Mouse (Mus musculus) ovary, postnatal 14 days (tissue): ENCODE data around the gene Atad1.
A peak's percentile ranks its signal among the peaks of the same experiment; 100 is the strongest.
"Not testable (repeated sequence)": the region's sequence is repeated elsewhere in the genome, so short reads cannot be mapped to it uniquely, and the experiment has no call there.

ENCODE experiments used
- DNase-seq: peaks from one replicate; pipeline ENCODE4 v3.0.0; 2022; ENCODE audit warnings: low spot score

The Atad1 gene

GRCm38 (mm10) chr19:32739686-32740085 is at the start of gene Atad1:
TSS of gene Atad1 (minus strand) at chr19:32739786.
- no peak for DNase-seq

DNA sequence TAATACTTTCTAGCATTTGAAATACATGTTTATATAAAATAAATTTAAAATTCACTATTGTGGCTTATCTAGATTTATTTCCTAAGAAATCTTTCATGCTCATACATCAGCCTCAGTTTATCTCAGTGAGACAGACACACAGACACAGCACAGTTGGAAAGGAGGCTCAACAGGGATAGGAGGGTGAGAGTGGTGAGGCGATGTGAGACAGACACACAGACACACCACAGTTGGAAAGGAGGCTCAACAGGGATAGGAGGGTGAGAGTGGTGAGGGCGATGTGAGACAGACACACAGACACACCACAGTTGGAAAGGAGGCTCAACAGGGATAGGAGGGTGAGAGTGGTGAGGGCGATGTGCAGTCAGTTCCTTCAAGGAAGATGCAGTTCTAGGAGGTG is 48.4 kb upstream of the Atad1 start:
- DNase-seq, result not testable (repeated sequence)

DNA sequence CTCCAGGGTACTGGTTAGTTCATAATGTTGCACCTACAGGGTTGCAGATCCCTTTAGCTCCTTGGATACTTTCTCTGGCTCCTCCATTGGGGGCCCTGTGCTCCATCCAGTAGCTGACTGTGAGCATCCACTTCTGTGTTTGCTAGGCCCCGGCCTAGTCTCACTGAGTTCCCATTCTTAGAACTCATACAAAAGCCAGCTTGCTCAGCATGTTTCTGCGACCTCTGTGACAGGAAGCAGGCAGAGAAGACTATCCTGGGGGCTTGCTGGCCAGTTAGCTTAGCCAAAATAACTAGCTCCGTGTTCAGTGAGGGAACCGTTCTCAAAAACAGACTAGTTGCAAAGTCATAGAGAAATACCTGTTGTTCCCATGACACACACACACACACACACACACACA is 47.8 kb upstream of the Atad1 start:
- not testable (repeated sequence) for DNase-seq

DNA sequence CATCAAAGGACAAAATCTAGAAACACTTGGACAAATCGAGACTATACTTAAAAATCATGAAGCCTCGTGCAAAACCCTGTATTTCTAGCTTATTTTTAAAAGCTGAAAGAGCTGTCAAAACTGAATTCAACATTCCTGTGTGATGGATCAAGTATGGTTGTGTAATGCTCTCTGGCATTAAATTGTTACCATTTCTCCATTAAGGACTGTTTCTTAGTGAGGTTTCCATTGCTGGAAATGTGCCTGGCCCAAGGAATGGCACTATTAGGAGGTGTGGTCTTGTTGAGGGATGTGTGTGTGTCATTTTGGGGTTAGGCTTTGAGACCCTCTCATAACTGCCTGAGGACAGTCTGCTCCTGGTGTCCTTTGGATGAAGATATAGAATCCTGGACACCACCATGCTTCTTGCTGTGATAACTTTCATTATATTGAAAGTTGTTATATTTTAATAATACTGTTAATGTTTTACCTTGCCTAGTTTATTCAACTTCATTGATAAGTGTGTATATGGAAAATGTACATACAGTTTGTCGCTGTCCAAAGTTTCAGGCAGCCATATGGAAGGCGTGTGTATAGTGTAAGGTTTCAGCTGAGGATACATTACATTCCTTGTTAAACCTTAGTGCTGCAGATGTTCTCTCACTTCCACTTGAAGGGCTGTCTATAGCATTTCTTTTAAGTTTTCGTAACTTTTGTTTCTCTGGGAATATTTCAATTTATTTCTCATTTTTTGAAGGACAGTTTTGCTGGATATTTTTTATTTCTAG is 41.9 kb upstream of the Atad1 start:
- DNase-seq, result no peak

DNA sequence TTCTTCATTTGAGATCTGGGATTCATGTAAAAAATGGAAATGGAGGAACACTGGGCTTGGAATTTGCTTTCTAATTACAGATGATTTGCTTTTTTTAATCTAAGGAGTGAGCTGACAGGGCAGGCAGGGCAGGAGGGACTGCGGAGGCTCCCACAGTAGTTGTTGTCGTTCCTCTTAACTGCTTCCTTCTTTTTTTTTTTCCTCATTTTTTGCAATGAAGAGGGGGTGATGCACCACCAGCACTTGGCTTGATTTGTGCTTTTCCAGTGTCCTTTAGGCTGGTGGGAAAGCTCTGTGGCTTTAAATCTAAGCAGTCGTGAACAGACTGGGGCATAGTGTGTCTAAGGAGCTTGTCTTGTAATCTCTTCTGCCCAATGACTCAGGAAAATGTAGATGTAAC is 39.5 kb upstream of the Atad1 start:
- DNase-seq, result no peak

- DNase-seq, result no peak
Measured at GRCm38 (mm10) chr19:32778411-32778810, 38.8 kb upstream of the Atad1 start.

DNA sequence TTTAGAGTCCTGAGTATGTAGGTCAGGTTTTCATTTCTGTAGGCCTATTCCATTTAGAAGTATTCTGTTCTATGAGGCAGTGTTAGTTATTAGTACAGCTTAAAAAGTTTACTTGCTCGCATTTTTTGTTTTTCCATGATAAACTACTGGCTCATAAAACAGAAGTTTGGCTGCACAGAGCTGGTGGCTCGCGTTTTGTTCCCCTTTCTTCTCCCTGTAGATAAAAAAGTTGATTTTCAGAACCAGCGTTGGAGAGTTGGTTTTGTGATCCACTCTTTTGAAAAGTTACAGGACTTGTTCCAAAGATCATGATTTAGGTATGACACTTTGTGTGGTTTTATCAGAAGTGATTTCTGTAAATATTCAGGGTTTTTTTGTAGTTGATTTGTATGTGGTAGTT is 22.9 kb upstream of the Atad1 start:
- no peak for DNase-seq

- DNase-seq, result no peak
Measured at GRCm38 (mm10) chr19:32761162-32761561, 21.6 kb upstream of the Atad1 start.

DNA sequence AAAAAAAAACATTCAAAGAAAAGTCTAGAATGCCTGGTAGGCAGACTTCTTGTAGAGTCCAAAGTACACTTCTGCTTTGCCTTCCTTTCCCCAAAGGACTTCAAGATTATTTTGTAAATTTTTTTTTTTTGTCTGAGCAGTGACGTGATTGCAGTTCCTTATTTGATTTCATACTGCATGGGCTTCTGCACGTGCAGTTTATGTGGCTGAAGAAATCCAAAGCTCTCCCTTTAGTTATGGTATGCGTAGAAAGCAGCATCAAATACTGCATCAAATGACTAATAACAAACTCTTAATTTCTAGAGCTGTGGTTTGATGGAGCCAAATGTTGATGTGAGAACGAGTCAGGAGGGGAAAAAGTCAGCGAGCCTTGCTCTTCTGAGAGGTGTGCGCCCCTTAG is 20.9 kb upstream of the Atad1 start:
- DNase-seq, result no peak

DNA sequence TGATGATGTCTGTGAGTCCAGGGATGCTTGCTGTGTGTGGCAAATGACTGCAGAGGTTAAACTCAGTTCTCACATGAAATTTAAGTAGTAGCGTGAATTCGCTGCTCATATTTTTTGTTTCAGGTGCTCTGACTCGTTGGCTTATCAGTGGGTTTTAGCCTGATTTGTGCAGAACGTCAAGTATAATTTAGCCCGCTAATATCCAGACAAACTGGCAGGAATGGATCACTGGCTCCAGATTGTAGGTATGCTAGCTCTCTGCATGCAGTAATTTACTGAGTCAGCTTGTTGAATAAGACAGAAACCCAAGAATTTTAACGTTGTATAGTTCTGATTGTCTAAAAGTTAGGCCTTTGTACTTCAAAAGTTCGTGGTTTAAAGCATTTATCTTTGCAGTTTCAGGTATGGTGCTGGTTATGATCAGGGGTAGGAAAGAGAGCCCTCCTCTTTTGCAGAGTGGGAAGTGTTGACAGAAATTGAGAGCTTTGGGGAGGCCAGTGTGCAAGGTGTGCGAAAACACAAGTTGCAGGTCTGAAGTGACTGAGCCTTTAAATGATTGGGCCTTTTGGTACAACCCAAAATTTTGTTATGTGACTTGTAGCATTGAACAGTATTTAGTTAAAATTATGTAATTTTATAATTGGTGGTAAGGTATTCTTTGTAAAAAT is 19.9 kb upstream of the Atad1 start:
- no peak for DNase-seq

DNA sequence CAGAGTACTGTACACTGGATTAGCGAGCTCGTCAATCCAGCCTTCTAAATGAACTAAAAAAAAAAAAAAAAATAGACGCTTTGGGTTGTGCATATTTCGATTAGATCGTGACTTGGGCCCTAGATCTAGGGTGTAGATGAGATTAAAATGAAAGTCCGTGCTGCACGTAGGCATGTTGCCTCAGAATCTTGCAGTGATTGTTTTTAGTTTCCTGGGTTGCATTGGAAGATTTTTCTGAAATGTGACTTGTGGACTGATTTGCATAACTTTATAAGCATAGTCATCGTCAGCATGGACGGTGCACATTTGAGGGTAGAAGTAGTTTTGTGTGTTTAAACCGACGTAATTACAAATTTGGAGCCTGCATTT is 19.2 kb upstream of the Atad1 start:
- DNase-seq, result no peak

DNA sequence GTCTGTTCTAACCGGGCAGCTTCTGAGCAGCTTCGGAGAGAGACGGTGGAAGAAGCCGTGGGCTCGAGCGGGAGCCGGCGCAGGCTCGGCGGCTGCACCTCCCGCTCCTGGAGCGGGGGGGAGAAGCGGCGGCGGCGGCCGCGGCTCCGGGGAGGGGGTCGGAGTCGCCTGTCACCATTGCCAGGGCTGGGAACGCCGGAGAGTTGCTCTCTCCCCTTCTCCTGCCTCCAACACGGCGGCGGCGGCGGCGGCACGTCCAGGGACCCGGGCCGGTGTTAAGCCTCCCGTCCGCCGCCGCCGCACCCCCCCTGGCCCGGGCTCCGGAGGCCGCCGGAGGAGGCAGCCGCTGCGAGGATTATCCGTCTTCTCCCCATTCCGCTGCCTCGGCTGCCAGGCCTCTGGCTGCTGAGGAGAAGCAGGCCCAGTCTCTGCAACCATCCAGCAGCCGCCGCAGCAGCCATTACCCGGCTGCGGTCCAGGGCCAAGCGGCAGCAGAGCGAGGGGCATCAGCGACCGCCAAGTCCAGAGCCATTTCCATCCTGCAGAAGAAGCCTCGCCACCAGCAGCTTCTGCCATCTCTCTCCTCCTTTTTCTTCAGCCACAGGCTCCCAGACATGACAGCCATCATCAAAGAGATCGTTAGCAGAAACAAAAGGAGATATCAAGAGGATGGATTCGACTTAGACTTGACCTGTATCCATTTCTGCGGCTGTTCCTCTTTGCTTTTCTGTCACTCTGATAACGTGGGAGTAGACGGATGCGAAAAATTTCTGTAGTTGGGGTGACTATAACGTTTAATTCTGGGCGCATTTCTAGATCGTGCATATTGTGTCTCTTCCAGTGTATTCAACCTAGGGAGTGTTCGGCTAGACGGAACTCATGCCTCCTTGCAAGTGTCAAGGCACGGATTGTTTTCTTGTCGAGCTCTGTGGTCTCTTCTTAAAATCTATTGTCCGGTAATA is 18.5 kb upstream of the Atad1 start:
- DNase-seq, result peak; percentile 49

DNA sequence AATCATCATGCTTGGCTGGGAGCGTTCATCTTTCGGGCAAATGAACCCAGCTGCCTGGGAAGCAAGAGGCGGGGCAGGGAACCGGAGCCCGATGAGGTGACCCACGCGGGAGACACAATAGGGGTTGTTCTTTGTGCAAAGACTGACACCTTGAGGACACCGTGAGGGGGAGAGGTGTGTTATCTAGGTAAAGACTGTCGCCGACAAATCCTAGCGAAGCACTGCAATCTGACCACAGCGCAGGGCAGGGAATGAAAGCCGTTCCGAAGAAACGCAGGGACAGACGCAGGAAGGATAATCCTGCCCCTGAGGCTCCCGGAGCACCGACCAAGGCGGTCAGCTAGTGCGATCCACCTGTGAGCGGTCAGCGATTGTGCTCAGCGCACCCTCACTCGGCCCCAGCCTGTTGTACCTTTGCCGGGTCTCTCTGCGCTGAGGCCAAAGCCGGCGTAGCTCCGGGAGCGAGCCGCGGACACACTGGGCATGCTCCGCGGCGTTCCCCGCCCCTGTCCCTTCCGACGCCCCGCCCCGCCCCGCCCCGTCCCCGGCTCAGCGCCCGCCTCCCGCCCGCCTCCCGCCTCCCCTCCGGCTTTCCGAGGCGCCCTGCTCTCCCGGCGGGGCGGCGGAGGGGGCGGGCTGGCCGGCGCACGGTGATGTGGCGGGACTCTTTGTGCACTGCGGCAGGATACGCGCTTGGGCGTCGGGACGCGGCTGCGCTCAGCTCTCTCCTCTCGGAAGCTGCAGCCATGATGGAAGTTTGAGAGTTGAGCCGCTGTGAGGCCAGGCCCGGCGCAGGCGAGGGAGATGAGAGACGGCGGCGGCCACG is 17.5 kb upstream of the Atad1 start, which contains the start of gene Pten:
Gene Pten (plus strand): TSS at position 598 of the 826 bp plus-strand sequence.
- peak; percentile 98 for DNase-seq

GRCm38 (mm10) chr19:32756636-32756899 is 17.0 kb upstream of the Atad1 start:
- DNase-seq, result no peak

GRCm38 (mm10) chr19:32755792-32756635 is 16.4 kb upstream of the Atad1 start:
- DNase-seq, result peak; percentile 94

DNA sequence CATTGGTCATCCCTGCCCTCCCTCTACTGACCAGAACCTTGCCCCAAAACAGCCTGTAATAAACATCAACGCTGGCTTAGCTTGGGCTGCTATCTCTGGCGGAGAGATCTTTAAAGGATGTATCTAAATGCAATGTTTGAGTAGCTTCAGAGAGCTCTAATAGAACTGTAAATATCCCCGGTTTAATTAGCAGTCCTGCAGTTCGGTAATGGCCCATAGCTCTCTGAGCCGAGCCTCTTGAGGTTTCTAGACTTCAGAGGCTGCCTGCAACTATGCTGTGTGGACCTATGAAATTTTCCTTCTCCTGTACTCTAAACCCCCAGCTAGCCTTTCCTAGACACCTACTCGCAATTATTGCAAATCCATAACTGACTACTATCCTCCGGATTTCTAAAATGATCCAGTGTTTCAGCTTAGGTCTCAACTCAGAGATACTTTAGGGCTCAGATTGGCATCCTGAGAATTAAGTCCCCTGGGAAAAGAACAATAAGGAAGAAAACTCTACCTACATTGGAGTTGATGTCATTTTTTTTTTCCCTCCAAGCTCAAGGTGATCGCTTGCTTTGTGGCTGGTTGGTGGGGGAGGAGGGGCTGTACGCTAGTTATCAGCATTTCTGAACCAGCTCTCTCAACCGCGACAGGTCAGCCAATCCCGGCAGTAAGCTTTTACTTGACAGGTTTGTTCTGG is 15.7 kb upstream of the Atad1 start:
- DNase-seq, result no peak

DNA sequence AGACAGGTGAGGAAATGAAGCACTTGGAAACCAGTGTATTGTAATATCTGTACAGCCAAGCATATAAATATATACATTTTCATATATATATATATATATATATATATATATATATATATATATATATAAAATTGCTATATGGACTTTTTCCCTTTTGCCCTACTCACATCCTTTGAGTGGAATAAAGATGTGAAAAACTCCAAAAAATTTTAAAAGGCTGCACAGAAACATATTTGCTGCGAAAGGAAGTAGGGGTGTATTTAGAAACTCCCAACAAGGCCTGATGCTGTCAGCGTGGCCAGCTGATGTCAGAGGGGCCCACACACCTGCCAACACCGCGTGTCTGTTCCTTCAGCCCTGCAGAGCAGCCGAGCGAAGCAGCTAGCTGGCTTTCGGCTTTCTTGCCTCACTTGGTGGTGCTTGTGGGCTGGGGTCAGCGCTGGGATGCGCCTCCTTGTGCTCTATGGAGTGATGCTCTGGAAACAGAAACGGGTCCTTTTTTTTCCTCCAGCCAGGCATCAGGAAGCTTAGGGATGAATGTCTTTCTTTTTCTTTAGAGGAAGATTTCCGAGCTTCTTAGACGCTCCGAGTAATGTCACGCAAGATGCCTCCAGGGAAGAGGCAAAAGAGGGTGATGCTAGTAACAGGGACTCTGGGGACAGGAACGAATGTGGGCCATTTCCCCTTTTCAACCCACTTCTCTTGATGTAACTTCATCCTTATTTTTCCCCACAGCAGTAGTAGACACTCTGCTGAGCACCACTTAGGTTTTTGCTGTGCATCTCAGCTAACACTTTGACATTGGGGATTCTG is 14.8 kb upstream of the Atad1 start:
- no peak for DNase-seq

DNA sequence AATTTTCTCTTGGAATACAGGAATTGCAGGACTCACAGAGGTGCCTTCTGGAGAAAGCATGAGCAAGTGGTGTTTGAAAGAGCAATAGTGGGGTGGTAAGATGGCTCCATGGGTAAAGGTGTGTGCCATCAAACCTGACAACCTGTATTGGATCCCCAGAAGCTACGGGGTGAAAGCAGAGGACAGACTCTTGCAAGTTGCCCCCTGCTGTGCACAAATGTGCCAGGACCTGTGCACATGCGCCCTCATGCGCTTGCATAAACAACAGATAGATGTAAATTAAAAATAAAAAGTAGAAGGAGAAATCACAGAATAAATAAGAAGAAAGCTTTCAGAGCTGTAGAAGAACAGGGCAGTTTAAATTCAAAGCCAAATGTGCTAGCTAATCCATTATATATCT is 13.8 kb upstream of the Atad1 start:
- DNase-seq, result no peak

DNA sequence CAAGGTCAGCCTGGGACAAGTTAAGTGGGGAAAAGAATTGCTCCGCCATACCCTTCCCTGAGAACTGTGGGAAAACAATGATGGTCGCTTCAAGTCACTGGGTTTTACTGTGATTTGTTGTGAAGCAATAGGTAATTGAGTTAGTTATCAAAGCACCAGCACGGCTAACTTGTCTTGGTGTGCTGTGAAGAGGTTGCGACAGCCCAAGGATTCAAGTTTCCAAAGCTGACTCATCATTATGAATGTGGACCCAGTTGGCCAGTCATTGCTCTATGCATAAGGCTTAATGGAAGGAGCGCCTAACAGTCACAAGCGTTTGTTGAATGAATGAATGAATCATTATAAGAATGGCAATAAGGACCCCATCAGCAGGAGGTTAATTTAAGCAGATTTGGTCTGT is 12.8 kb upstream of the Atad1 start:
- DNase-seq, result no peak

GRCm38 (mm10) chr19:32749425-32749824 is 9.8 kb upstream of the Atad1 start:
- peak; percentile 45 for DNase-seq
